ENCODE assay signal across 37 mouse cellular contexts in genomic region chr7:103477106-103477505, GRCm38 (mm10). TPM values are rescaled to one million over a fixed set of nuclear protein-coding genes. Genes with fewer than 3 reads are reported as not detected.
"Had no signal": no experiment of that assay in that cellular context is flagged by ENCODE, and none has a peak within 500 bp of the region (broad histone marks: within the 10 kb centered on the region; RNA-seq: fewer than 3 reads in every experiment).

No protein-coding gene starts in this region.

RNA-seq across cellular contexts. Expression of gene Olfr608, which starts 7.4 kb away (rescaled TPM):
- total RNA-seq: gastrocnemius, adult 2 months; gastrocnemius, postnatal 10 days; gastrocnemius, postnatal 25 days; gastrocnemius, postnatal 4 days; granulocyte monocyte progenitor cell, adult 5-6 weeks; heart, adult 18-20 months; heart, adult 8-10 months; heart, postnatal 25 days; layer of hippocampus, adult 18-20 months; layer of hippocampus, adult 8-10 months; layer of hippocampus, postnatal 14 days; layer of hippocampus, postnatal 36 days; left cerebral cortex, adult 18-20 months; left cerebral cortex, adult 8-10 months; left cerebral cortex, postnatal 10 days; left cerebral cortex, postnatal 25 days; left cerebral cortex, postnatal 4 days; liver, adult 2 months had no signal
- polyA plus RNA-seq: frontal cortex, adult 2 months; heart, embryonic 12.5 days; hindbrain, embryonic 10.5 days; hindbrain, embryonic 14.5 days; intestine, embryonic 14.5 days; intestine, embryonic 16.5 days; kidney, embryonic 15.5 days; kidney, postnatal 0 days; large intestine, adult 2 months; limb, embryonic 11.5 days; limb, embryonic 13.5 days; limb, embryonic 15.5 days; liver, adult 2 months; liver, embryonic 12.5 days; liver, embryonic 14.5 days had no signal

RNA-seq across cellular contexts. Expression of gene Olfr607, which starts 13.2 kb away (rescaled TPM):
- total RNA-seq: gastrocnemius, adult 2 months; gastrocnemius, postnatal 10 days; gastrocnemius, postnatal 25 days; gastrocnemius, postnatal 4 days; granulocyte monocyte progenitor cell, adult 5-6 weeks; heart, adult 18-20 months; heart, adult 8-10 months; heart, postnatal 10 days; heart, postnatal 25 days; heart, postnatal 4 days; layer of hippocampus, adult 18-20 months; layer of hippocampus, adult 8-10 months; layer of hippocampus, postnatal 14 days; layer of hippocampus, postnatal 36 days; left cerebral cortex, adult 18-20 months; left cerebral cortex, adult 8-10 months; left cerebral cortex, postnatal 10 days; left cerebral cortex, postnatal 25 days; left cerebral cortex, postnatal 4 days; liver, adult 2 months had no signal
- polyA plus RNA-seq: frontal cortex, adult 2 months; heart, embryonic 10.5 days; hindbrain, embryonic 10.5 days; hindbrain, embryonic 14.5 days; intestine, embryonic 14.5 days; intestine, embryonic 16.5 days; kidney, embryonic 15.5 days; kidney, postnatal 0 days; large intestine, adult 2 months; limb, embryonic 11.5 days; limb, embryonic 13.5 days; limb, embryonic 15.5 days; liver, adult 2 months; liver, embryonic 12.5 days; liver, embryonic 14.5 days had no signal

RNA-seq across cellular contexts. Expression of gene Olfr609, which starts 20.8 kb away (rescaled TPM):
- total RNA-seq: gastrocnemius, adult 2 months; gastrocnemius, postnatal 10 days; gastrocnemius, postnatal 25 days; gastrocnemius, postnatal 4 days; granulocyte monocyte progenitor cell, adult 5-6 weeks; heart, adult 18-20 months; heart, adult 8-10 months; heart, postnatal 10 days; heart, postnatal 25 days; heart, postnatal 4 days; layer of hippocampus, adult 18-20 months; layer of hippocampus, adult 8-10 months; layer of hippocampus, postnatal 14 days; layer of hippocampus, postnatal 36 days; left cerebral cortex, adult 18-20 months; left cerebral cortex, adult 8-10 months; left cerebral cortex, postnatal 10 days; left cerebral cortex, postnatal 25 days; left cerebral cortex, postnatal 4 days; liver, adult 2 months had no signal
- polyA plus RNA-seq: frontal cortex, adult 2 months; heart, embryonic 10.5 days; heart, embryonic 12.5 days; heart, embryonic 14.5 days; heart, embryonic 16.5 days; hindbrain, embryonic 10.5 days; hindbrain, embryonic 14.5 days; intestine, embryonic 14.5 days; intestine, embryonic 16.5 days; kidney, embryonic 15.5 days; kidney, postnatal 0 days; large intestine, adult 2 months; limb, embryonic 11.5 days; limb, embryonic 13.5 days; limb, embryonic 15.5 days; liver, adult 2 months; liver, embryonic 12.5 days; liver, embryonic 14.5 days had no signal

RNA-seq across cellular contexts. Expression of gene Olfr606, which starts 28.3 kb away (rescaled TPM):
- total RNA-seq: gastrocnemius, adult 2 months; gastrocnemius, postnatal 10 days; gastrocnemius, postnatal 25 days; gastrocnemius, postnatal 4 days; granulocyte monocyte progenitor cell, adult 5-6 weeks; heart, adult 18-20 months; heart, adult 8-10 months; heart, postnatal 10 days; heart, postnatal 25 days; heart, postnatal 4 days; layer of hippocampus, adult 18-20 months; layer of hippocampus, adult 8-10 months; layer of hippocampus, postnatal 14 days; layer of hippocampus, postnatal 36 days; left cerebral cortex, adult 18-20 months; left cerebral cortex, adult 8-10 months; left cerebral cortex, postnatal 10 days; left cerebral cortex, postnatal 25 days; left cerebral cortex, postnatal 4 days; liver, adult 2 months had no signal
- polyA plus RNA-seq: frontal cortex, adult 2 months; heart, embryonic 10.5 days; heart, embryonic 12.5 days; heart, embryonic 14.5 days; heart, embryonic 16.5 days; hindbrain, embryonic 10.5 days; hindbrain, embryonic 14.5 days; intestine, embryonic 14.5 days; intestine, embryonic 16.5 days; kidney, embryonic 15.5 days; kidney, postnatal 0 days; large intestine, adult 2 months; limb, embryonic 11.5 days; limb, embryonic 13.5 days; limb, embryonic 15.5 days; liver, adult 2 months; liver, embryonic 12.5 days; liver, embryonic 14.5 days had no signal

RNA-seq across cellular contexts. Expression of gene Olfr605, which starts 31.9 kb away (rescaled TPM):
- total RNA-seq: gastrocnemius, adult 2 months; gastrocnemius, postnatal 10 days; gastrocnemius, postnatal 25 days; gastrocnemius, postnatal 4 days; granulocyte monocyte progenitor cell, adult 5-6 weeks; heart, adult 18-20 months; heart, adult 8-10 months; heart, postnatal 10 days; heart, postnatal 25 days; heart, postnatal 4 days; layer of hippocampus, adult 18-20 months; layer of hippocampus, adult 8-10 months; layer of hippocampus, postnatal 14 days; layer of hippocampus, postnatal 36 days; left cerebral cortex, adult 18-20 months; left cerebral cortex, adult 8-10 months; left cerebral cortex, postnatal 10 days; left cerebral cortex, postnatal 25 days; left cerebral cortex, postnatal 4 days; liver, adult 2 months had no signal
- polyA plus RNA-seq: frontal cortex, adult 2 months; heart, embryonic 10.5 days; heart, embryonic 12.5 days; heart, embryonic 14.5 days; heart, embryonic 16.5 days; hindbrain, embryonic 10.5 days; hindbrain, embryonic 14.5 days; intestine, embryonic 14.5 days; intestine, embryonic 16.5 days; kidney, embryonic 15.5 days; kidney, postnatal 0 days; large intestine, adult 2 months; limb, embryonic 11.5 days; limb, embryonic 13.5 days; limb, embryonic 15.5 days; liver, adult 2 months; liver, embryonic 12.5 days; liver, embryonic 14.5 days had no signal
